Mouse (Mus musculus): Measurements from ENCODE around the gene Rag2.

Gene Rag2

GRCm38 (mm10) chr2:101638979-101639839 is 14.7 kb downstream of the Rag2 start:
- TF ChIP-seq CTCF (conservative IDR thresholded peaks at IDR 0.05; ENCODE audit: low read length) (no peak), NANOG (IDR thresholded peaks at IDR 0.05; ENCODE audit: borderline replicate concordance, low read length) (no peak), POU5F1 (IDR thresholded peaks at IDR 0.05; ENCODE audit: borderline replicate concordance, low read length) (no peak)

DNA sequence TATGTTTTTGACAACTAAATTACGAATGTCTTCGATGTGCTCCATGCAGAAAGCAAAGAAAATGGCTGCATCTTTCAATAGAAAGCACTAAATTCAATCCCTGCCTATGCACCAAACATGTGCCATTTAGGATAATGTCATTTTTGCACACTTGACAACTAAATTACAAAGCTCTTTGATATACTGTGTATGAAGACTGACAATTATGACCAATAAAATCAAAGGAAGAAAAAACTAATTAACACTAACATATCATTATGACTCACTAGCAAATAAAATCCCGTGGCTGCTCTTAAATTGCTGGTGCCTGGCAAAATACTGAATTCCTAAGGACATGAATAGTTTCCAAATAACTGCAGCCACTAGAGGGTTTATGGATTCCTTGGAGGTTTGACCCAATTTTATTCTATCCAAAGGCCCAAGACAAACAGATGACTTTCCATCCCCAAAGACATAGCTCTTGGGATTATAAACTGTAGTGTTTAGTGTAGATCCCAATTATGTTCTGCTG is 15.4 kb downstream of the Rag2 start:
- Histone ChIP-seq H3K4me3 (replicated peaks; ENCODE audit: low read length) (no peak overlapping the region), H3K9me3 (ENCODE audit: low read length) (no peaks in the 10 kb centered on the region; the same call in 1 of the 2 replicates), H3K27me3 (ENCODE audit: insufficient read depth, low read length) (peaks cover 10% of the 10 kb centered on the region; the same call in 1 of the 2 replicates), H3K4me1 (replicated peaks; ENCODE audit: low read depth, low read length) (no peaks in the 10 kb centered on the region), H3K36me3 (ENCODE audit: insufficient read depth, low read length) (no peaks in the 10 kb centered on the region)
- TF ChIP-seq CTCF (conservative IDR thresholded peaks at IDR 0.05; ENCODE audit: low read length): no peak
- no peak for TF ChIP-seq POU5F1 (IDR thresholded peaks at IDR 0.05; ENCODE audit: borderline replicate concordance, low read length)
- TF ChIP-seq NANOG (IDR thresholded peaks at IDR 0.05; ENCODE audit: borderline replicate concordance, low read length): no peak

More at GRCm38 (mm10) chr2:101638979-101639839, 14.7 kb downstream of the Rag2 start:
- Histone ChIP-seq H3K9me3 (ENCODE audit: low read length) (no peaks in the 10 kb centered on the region; the same call in 1 of the 2 replicates), H3K4me3 (replicated peaks; ENCODE audit: low read length) (no peak overlapping the region), H3K4me1 (replicated peaks; ENCODE audit: low read depth, low read length) (no peaks in the 10 kb centered on the region), H3K27me3 (ENCODE audit: insufficient read depth, low read length) (peaks cover 10% of the 10 kb centered on the region; the same call in 1 of the 2 replicates), H3K36me3 (ENCODE audit: insufficient read depth, low read length) (no peaks in the 10 kb centered on the region)

DNA sequence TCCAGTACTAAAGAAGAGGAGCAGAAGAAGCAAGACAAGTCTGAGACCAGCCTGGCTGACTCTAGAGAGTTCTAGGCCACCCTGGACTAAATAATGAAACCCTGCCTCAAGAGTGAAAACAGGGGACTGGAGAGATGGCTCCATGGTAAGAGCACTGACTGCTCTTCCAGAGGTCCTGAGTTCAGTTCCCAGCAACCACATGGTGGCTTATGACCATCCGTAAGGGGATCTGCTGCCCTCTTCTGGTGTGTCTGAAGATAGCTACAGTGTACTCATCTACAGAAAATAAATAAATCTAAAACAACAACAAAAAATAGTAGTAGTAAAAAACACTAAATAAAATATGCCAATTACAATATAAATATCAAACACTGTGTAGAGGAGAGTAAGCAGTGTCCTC is 21.3 kb downstream of the Rag2 start:
- peaks cover 8% of the 10 kb centered on the region; the same call in 1 of the 2 replicates for H3K27me3 ChIP-seq (ENCODE audit: insufficient read depth, low read length)
- no peaks in the 10 kb centered on the region; the same call in 1 of the 2 replicates for H3K9me3 ChIP-seq (ENCODE audit: low read length)
- TF ChIP-seq NANOG (IDR thresholded peaks at IDR 0.05; ENCODE audit: borderline replicate concordance, low read length) (no peak), POU5F1 (IDR thresholded peaks at IDR 0.05; ENCODE audit: borderline replicate concordance, low read length) (no peak), CTCF (conservative IDR thresholded peaks at IDR 0.05; ENCODE audit: low read length) (peak; percentile 12; the same call in 1 of the 2 replicates)
- no peak overlapping the region for H3K4me3 ChIP-seq (replicated peaks; ENCODE audit: low read length)
- H3K36me3 ChIP-seq (ENCODE audit: insufficient read depth, low read length): no peaks in the 10 kb centered on the region
- no peaks in the 10 kb centered on the region for H3K4me1 ChIP-seq (replicated peaks; ENCODE audit: low read depth, low read length)

DNA sequence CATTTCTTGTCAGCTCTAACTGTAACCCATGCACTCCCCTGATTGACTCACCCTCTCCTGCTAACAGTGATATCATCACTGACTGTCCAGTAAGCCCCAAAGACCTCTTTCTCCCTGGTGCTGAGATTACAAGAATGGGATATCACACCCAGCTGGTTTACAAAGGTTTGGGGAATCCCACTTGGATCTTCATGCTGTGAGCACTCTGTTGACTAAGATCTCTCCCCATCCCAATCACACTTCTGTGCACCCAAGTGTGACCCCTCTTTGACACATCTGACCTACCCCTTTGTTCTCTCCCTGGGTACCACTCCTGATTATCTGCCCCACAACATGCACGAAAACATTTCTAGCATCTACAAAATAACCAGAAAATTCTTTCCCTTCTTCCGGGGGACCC is 23.8 kb downstream of the Rag2 start:
- H3K27me3 ChIP-seq (ENCODE audit: insufficient read depth, low read length): peaks cover 7% of the 10 kb centered on the region; the same call in 1 of the 2 replicates
- H3K9me3 ChIP-seq (ENCODE audit: low read length): no peaks in the 10 kb centered on the region
- no peaks in the 10 kb centered on the region for H3K36me3 ChIP-seq (ENCODE audit: insufficient read depth, low read length)
- TF ChIP-seq NANOG (IDR thresholded peaks at IDR 0.05; ENCODE audit: borderline replicate concordance, low read length) (no peak), CTCF (conservative IDR thresholded peaks at IDR 0.05; ENCODE audit: low read length) (no peak), POU5F1 (IDR thresholded peaks at IDR 0.05; ENCODE audit: borderline replicate concordance, low read length) (no peak)
- H3K4me3 ChIP-seq (replicated peaks; ENCODE audit: low read length): no peak overlapping the region
- peaks cover 12% of the 10 kb centered on the region for H3K4me1 ChIP-seq (replicated peaks; ENCODE audit: low read depth, low read length)

- no peaks in the 10 kb centered on the region for H3K36me3 ChIP-seq (ENCODE audit: insufficient read depth, low read length)
- no peaks in the 10 kb centered on the region for H3K27me3 ChIP-seq (ENCODE audit: insufficient read depth, low read length)
- TF ChIP-seq NANOG (IDR thresholded peaks at IDR 0.05; ENCODE audit: borderline replicate concordance, low read length): no peak
- no peak for TF ChIP-seq CTCF (conservative IDR thresholded peaks at IDR 0.05; ENCODE audit: low read length)
- no peak for TF ChIP-seq POU5F1 (IDR thresholded peaks at IDR 0.05; ENCODE audit: borderline replicate concordance, low read length)
- no peaks in the 10 kb centered on the region for H3K9me3 ChIP-seq (ENCODE audit: low read length)
- H3K4me1 ChIP-seq (replicated peaks; ENCODE audit: low read depth, low read length): peaks cover 12% of the 10 kb centered on the region
- no peak within 1 kb of the TSS for H3K4me3 ChIP-seq (replicated peaks; ENCODE audit: low read length)
These were observed 24.7 kb downstream of the Rag2 start, which contains the start of the genes Rag1 and B230118H07Rik for GRCm38 (mm10) chr2:101649114-101649671. Gene Rag1 (minus strand): TSS chr2:101649501. Gene B230118H07Rik (minus strand): TSS chr2:101649532.

GRCm38 (mm10) chr2:101650446-101650845 is 25.9 kb downstream of the Rag2 start:
- Histone ChIP-seq H3K36me3 (ENCODE audit: insufficient read depth, low read length) (no peaks in the 10 kb centered on the region), H3K4me3 (replicated peaks; ENCODE audit: low read length) (no peak overlapping the region), H3K27me3 (ENCODE audit: insufficient read depth, low read length) (no peaks in the 10 kb centered on the region), H3K9me3 (ENCODE audit: low read length) (no peaks in the 10 kb centered on the region), H3K4me1 (replicated peaks; ENCODE audit: low read depth, low read length) (peaks cover 12% of the 10 kb centered on the region)
- no peak for TF ChIP-seq NANOG (IDR thresholded peaks at IDR 0.05; ENCODE audit: borderline replicate concordance, low read length)
- TF ChIP-seq POU5F1 (IDR thresholded peaks at IDR 0.05; ENCODE audit: borderline replicate concordance, low read length): no peak
- TF ChIP-seq CTCF (conservative IDR thresholded peaks at IDR 0.05; ENCODE audit: low read length): no peak

- Histone ChIP-seq H3K9me3 (ENCODE audit: low read length) (no peaks in the 10 kb centered on the region), H3K4me1 (replicated peaks; ENCODE audit: low read depth, low read length) (peaks cover 12% of the 10 kb centered on the region), H3K36me3 (ENCODE audit: insufficient read depth, low read length) (no peaks in the 10 kb centered on the region), H3K27me3 (ENCODE audit: insufficient read depth, low read length) (no peaks in the 10 kb centered on the region), H3K4me3 (replicated peaks; ENCODE audit: low read length) (no peak overlapping the region)
- TF ChIP-seq POU5F1 (IDR thresholded peaks at IDR 0.05; ENCODE audit: borderline replicate concordance, low read length): no peak
- no peak for TF ChIP-seq CTCF (conservative IDR thresholded peaks at IDR 0.05; ENCODE audit: low read length)
- no peak for TF ChIP-seq NANOG (IDR thresholded peaks at IDR 0.05; ENCODE audit: borderline replicate concordance, low read length)
These were observed 27.8 kb downstream of the Rag2 start for GRCm38 (mm10) chr2:101652204-101652920.

Measured in E14TG2a.4 (cell line).